Comparison of ENCODE assay signal across 30 mouse cellular contexts in the genomic region with DNA sequence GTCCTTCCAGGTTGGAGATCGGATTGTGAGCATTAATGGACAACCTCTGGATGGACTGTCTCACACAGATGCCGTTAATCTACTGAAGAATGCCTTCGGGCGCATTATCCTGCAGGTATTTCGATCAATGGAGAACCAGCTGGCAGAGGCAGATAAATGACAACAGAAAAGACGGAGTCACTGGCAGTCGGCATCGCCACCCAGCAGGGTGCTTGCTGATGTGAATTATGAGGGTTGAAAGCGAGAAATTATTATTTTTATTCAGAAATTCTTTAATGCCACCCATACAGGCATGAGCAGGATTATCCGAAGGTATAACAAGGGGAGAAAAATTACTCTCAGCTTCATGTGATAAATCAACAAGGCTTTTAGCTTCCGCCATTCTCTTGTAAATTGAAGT. TPM values are rescaled to one million over a fixed set of nuclear protein-coding genes. Genes with fewer than 3 reads are reported as not detected.
DNase-seq lines count a peak whose midpoint lies in the region; ATAC-seq and TF ChIP-seq lines count a peak whose summit lies in the region.
"Had no signal": no experiment of that assay in that cellular context is flagged by ENCODE, and none has a peak within 500 bp of the region (broad histone marks: within the 10 kb centered on the region; RNA-seq: fewer than 3 reads in every experiment).

No protein-coding gene starts in this region.

- no peak overlapping the region for H3K4me2 ChIP-seq in hindbrain, embryonic 11.5 days (replicated peaks; ENCODE audit: low read depth, low read length)
- peak overlapping the region; percentile 26 for H3K4me2 ChIP-seq in hindbrain, embryonic 13.5 days
- 0 out of 2 replicates have a peak overlapping the region, but pooled peaks have one; percentile 16 for H3K4me2 ChIP-seq in hindbrain, postnatal 0 days (ENCODE audit: low read depth, low read length)
- H3K4me2 ChIP-seq in neural tube, embryonic 14.5 days (ENCODE audit: low read depth, low read length) = peak overlapping the region; percentile 9; the same call in 1 of the 2 replicates
- H3K4me2 ChIP-seq in liver, embryonic 11.5 days = no peak overlapping the region
- H3K4me2 ChIP-seq: heart, embryonic 11.5 days; lung, embryonic 14.5 days had no signal

- H3K27me3 ChIP-seq in hindbrain, embryonic 11.5 days (ENCODE audit: control insufficient read depth, insufficient read depth, low read length) = no peaks in the 10 kb centered on the region; the same call in 1 of the 2 replicates
- no peaks in the 10 kb centered on the region for H3K27me3 ChIP-seq in hindbrain, embryonic 10.5 days (ENCODE audit: insufficient read depth, poor library complexity, severe bottlenecking)
- no peaks in the 10 kb centered on the region for H3K27me3 ChIP-seq in hindbrain, embryonic 13.5 days
- H3K27me3 ChIP-seq in hindbrain, postnatal 0 days (ENCODE audit: insufficient read depth, low read length) = no peaks in the 10 kb centered on the region
- no peaks in the 10 kb centered on the region for H3K27me3 ChIP-seq in neural tube, embryonic 14.5 days (ENCODE audit: control insufficient read depth, insufficient read depth, low read length)
- H3K27me3 ChIP-seq in liver, embryonic 11.5 days (replicated peaks; ENCODE audit: control insufficient read depth, insufficient read depth, low read length) = no peaks in the 10 kb centered on the region
- H3K27me3 ChIP-seq: CH12.LX, Patski had no signal

- no peaks in the 10 kb centered on the region for H3K36me3 ChIP-seq in hindbrain, embryonic 11.5 days (ENCODE audit: control insufficient read depth, insufficient read depth, low read length)
- H3K36me3 ChIP-seq in hindbrain, embryonic 10.5 days = peaks cover 8% of the 10 kb centered on the region; the same call in 1 of the 2 replicates
- no peaks in the 10 kb centered on the region; the same call in 1 of the 2 replicates for H3K36me3 ChIP-seq in hindbrain, embryonic 13.5 days
- no peaks in the 10 kb centered on the region for H3K36me3 ChIP-seq in hindbrain, postnatal 0 days (ENCODE audit: insufficient read depth, low read length)
- no peaks in the 10 kb centered on the region for H3K36me3 ChIP-seq in neural tube, embryonic 14.5 days (ENCODE audit: control insufficient read depth, insufficient read depth, low read length)
- no peaks in the 10 kb centered on the region; the same call in 1 of the 2 replicates for H3K36me3 ChIP-seq in liver, embryonic 11.5 days (ENCODE audit: control insufficient read depth, insufficient read depth, low read length)
- H3K36me3 ChIP-seq: G1E had no signal

- H3K9me3 ChIP-seq in hindbrain, embryonic 11.5 days (ENCODE audit: control insufficient read depth, low read length) = no peaks in the 10 kb centered on the region
- H3K9me3 ChIP-seq in hindbrain, embryonic 10.5 days = no peaks in the 10 kb centered on the region
- H3K9me3 ChIP-seq in hindbrain, embryonic 13.5 days = no peaks in the 10 kb centered on the region
- no peaks in the 10 kb centered on the region for H3K9me3 ChIP-seq in hindbrain, postnatal 0 days (ENCODE audit: low read length)
- no peaks in the 10 kb centered on the region for H3K9me3 ChIP-seq in neural tube, embryonic 14.5 days (ENCODE audit: control insufficient read depth, low read length)
- H3K9me3 ChIP-seq in liver, embryonic 11.5 days (ENCODE audit: control insufficient read depth, low read length) = no peaks in the 10 kb centered on the region

- H3K9ac ChIP-seq in hindbrain, embryonic 11.5 days (ENCODE audit: low read depth, low read length) = no peak overlapping the region
- H3K9ac ChIP-seq in hindbrain, embryonic 13.5 days = no peak overlapping the region
- H3K9ac ChIP-seq in hindbrain, postnatal 0 days (replicated peaks; ENCODE audit: low read length) = no peak overlapping the region
- no peak overlapping the region for H3K9ac ChIP-seq in neural tube, embryonic 14.5 days (replicated peaks; ENCODE audit: low read depth, low read length)
- H3K9ac ChIP-seq in liver, embryonic 11.5 days (ENCODE audit: low read depth, low read length) = no peak overlapping the region
- H3K9ac ChIP-seq: liver, embryonic 14.5 days; lung, embryonic 14.5 days had no signal

- no peak for ATAC-seq in hindbrain, embryonic 11.5 days (ENCODE audit: low FRiP score)
- ATAC-seq in hindbrain, embryonic 13.5 days (ENCODE audit: low FRiP score) = peak; percentile 47
- ATAC-seq in hindbrain, postnatal 0 days = no peak
- peak; percentile 10; the same call in 1 of the 2 replicates for ATAC-seq in neural tube, embryonic 14.5 days (ENCODE audit: low read depth)
- no peak for ATAC-seq in liver, embryonic 11.5 days (replicated peaks; ENCODE audit: low FRiP score)
- ATAC-seq: intestine, embryonic 16.5 days; Patski had no signal

- DNase-seq in hindbrain, embryonic 11.5 days (ENCODE audit: low spot score) = no peak
- no peak for DNase-seq in hindbrain, embryonic 10.5 days (ENCODE audit: low spot score)
- no peak for DNase-seq in hindbrain, postnatal 0 days (ENCODE audit: low spot score)
- DNase-seq in liver, embryonic 11.5 days (ENCODE audit: low spot score) = no peak
- DNase-seq in cerebellum, postnatal 25 days = no peak
- DNase-seq: adrenal gland, postnatal 36 days; B cell, adult 2 months; cerebellum, adult 11-12 months; kidney, postnatal 4 days; lung, embryonic 14.5 days; thymus, adult 18-20 months; thymus, postnatal 36 days had no signal

- 63% methylated on average over 11 of the region's 11 CpGs for WGBS in hindbrain, embryonic 11.5 days
- WGBS in hindbrain, embryonic 10.5 days = 78% methylated on average over 11 of the region's 11 CpGs
- 42% methylated on average over 11 of the region's 11 CpGs for WGBS in hindbrain, embryonic 13.5 days
- WGBS in hindbrain, postnatal 0 days = 48% methylated on average over 11 of the region's 11 CpGs
- 39% methylated on average over 11 of the region's 11 CpGs for WGBS in neural tube, embryonic 14.5 days
- WGBS in liver, embryonic 11.5 days = 87% methylated on average over 11 of the region's 11 CpGs

- H3K27ac ChIP-seq in hindbrain, embryonic 11.5 days (ENCODE audit: low read depth, low read length) = 0 out of 2 replicates have a peak overlapping the region, but pooled peaks have one; percentile 37
- no peak overlapping the region for H3K27ac ChIP-seq in hindbrain, embryonic 10.5 days
- H3K27ac ChIP-seq in hindbrain, embryonic 13.5 days = peak overlapping the region; percentile 69
- no peak overlapping the region for H3K27ac ChIP-seq in hindbrain, postnatal 0 days
- H3K27ac ChIP-seq in neural tube, embryonic 14.5 days (ENCODE audit: low read depth, low read length) = no peak overlapping the region
- H3K27ac ChIP-seq in liver, embryonic 11.5 days (ENCODE audit: low read depth, low read length) = no peak overlapping the region
- H3K27ac ChIP-seq: left cerebral cortex, adult 2 months; liver, embryonic 14.5 days had no signal

- H3K4me1 ChIP-seq in hindbrain, embryonic 11.5 days (replicated peaks; ENCODE audit: control insufficient read depth, insufficient read depth, low read length) = no peaks in the 10 kb centered on the region
- peaks cover 8% of the 10 kb centered on the region; the same call in 1 of the 2 replicates for H3K4me1 ChIP-seq in hindbrain, embryonic 10.5 days (replicated peaks)
- peaks cover 22% of the 10 kb centered on the region for H3K4me1 ChIP-seq in hindbrain, embryonic 13.5 days (replicated peaks)
- no peaks in the 10 kb centered on the region for H3K4me1 ChIP-seq in hindbrain, postnatal 0 days (ENCODE audit: insufficient read depth, low read length)
- peaks cover 4% of the 10 kb centered on the region; the same call in 1 of the 2 replicates for H3K4me1 ChIP-seq in neural tube, embryonic 14.5 days (ENCODE audit: control insufficient read depth, insufficient read depth, low read length)
- no peaks in the 10 kb centered on the region for H3K4me1 ChIP-seq in liver, embryonic 11.5 days (replicated peaks; ENCODE audit: control insufficient read depth, insufficient read depth, low read length)

- H3K4me3 ChIP-seq in hindbrain, embryonic 11.5 days (ENCODE audit: low read depth, low read length) = no peak overlapping the region
- no peak overlapping the region for H3K4me3 ChIP-seq in hindbrain, embryonic 10.5 days
- H3K4me3 ChIP-seq in hindbrain, embryonic 13.5 days = 0 out of 2 replicates have a peak overlapping the region, but pooled peaks have one; percentile 2
- no peak overlapping the region for H3K4me3 ChIP-seq in hindbrain, postnatal 0 days (ENCODE audit: low read length)
- H3K4me3 ChIP-seq in neural tube, embryonic 14.5 days (ENCODE audit: low read depth, low read length) = no peak overlapping the region
- H3K4me3 ChIP-seq in liver, embryonic 11.5 days (ENCODE audit: low read depth, low read length) = no peak overlapping the region
- H3K4me3 ChIP-seq: left cerebral cortex, adult 2 months had no signal

- no peak for TF ChIP-seq CTCF in hindbrain, postnatal 0 days (IDR thresholded peaks at IDR 0.05; ENCODE audit: low read depth)

RNA-seq across cellular contexts. Expression of a gene that starts 38.4 kb away (rescaled TPM):
- 0.68 TPM in 1 of 2 replicates, not detected in the other for polyA plus RNA-seq in hindbrain, embryonic 11.5 days (2014; fragmentation: Nextera tagmentation; extraction: Ambion mirVana)
- polyA plus RNA-seq in hindbrain, embryonic 10.5 days (2016; fragmentation: Nextera tagmentation; extraction: Ambion mirVana) = 0.20 TPM in 1 of 2 replicates, not detected in the other
- 0.08 and 0.14 TPM in 2 replicates for polyA plus RNA-seq in hindbrain, embryonic 13.5 days (2015; fragmentation: Nextera tagmentation; extraction: Ambion mirVana)
- total RNA-seq in hindbrain, postnatal 0 days (2014; rRNA removed) = 1.0 TPM in 1 of 2 replicates, not detected in the other
- 0.15 and 0.19 TPM in 2 replicates for polyA plus RNA-seq in hindbrain, postnatal 0 days (2015; fragmentation: Nextera tagmentation; extraction: Ambion mirVana)
- not detected in 2 replicates for polyA plus RNA-seq in neural tube, embryonic 14.5 days (2014; fragmentation: Nextera tagmentation; extraction: Ambion mirVana)
- polyA plus RNA-seq in liver, embryonic 11.5 days (2014; fragmentation: Nextera tagmentation; extraction: Ambion mirVana) = 0.05 TPM in 1 of 2 replicates, not detected in the other
- total RNA-seq: adrenal gland, adult 18-20 months; adrenal gland, postnatal 36 days; CH12.LX; gastrocnemius, adult 8-10 months; hematopoietic stem cell, adult 5-6 weeks; left cerebral cortex, adult 2 months; left cerebral cortex, postnatal 36 days; megakaryocyte, adult 5-6 weeks; neutrophil, adult 5-6 weeks had no signal
- polyA plus RNA-seq: G1E; gonadal fat pad, adult 2 months; heart, postnatal 0 days; liver, embryonic 14.5 days; Patski; small intestine, adult 2 months had no signal

Comparison
In these comparisons a context has a peak if more than half of its experiments do, and no peak if none do; other contexts are left out.
1. ATAC-seq: peak in hindbrain, embryonic 13.5 days (single experiment) and neural tube, embryonic 14.5 days (single experiment); none in hindbrain, embryonic 11.5 days (single experiment), hindbrain, postnatal 0 days (single experiment) and liver, embryonic 11.5 days (single experiment).
2. H3K27ac ChIP-seq: peak in hindbrain, embryonic 11.5 days (single experiment) and hindbrain, embryonic 13.5 days (single experiment); none in hindbrain, embryonic 10.5 days (single experiment), hindbrain, postnatal 0 days (single experiment), neural tube, embryonic 14.5 days (single experiment) and liver, embryonic 11.5 days (single experiment).
3. H3K4me2 ChIP-seq: peak in hindbrain, embryonic 13.5 days (single experiment), hindbrain, postnatal 0 days (single experiment) and neural tube, embryonic 14.5 days (single experiment); none in hindbrain, embryonic 11.5 days (single experiment) and liver, embryonic 11.5 days (single experiment).